Mouse (Mus musculus) small intestine, adult 2 months (tissue): ENCODE results near the gene Ntsr2.

Experiments used
- CTCF ChIP-seq: fragments of 200-500 bp; IDR thresholded peaks from 2 replicates; pipeline ENCODE4 v1.5.1; 2012; ENCODE audit warnings: low read depth, mild to moderate bottlenecking, control low read depth, inconsistent platforms, low read length, moderate library complexity, mixed read lengths; ENCODE audit not compliant: insufficient replicate concordance, insufficient read length; ENCODE audit errors: extremely low read depth
- POLR2A ChIP-seq: fragments of 200-500 bp; IDR thresholded peaks from 2 replicates; pipeline ENCODE4 v1.6.1; 2012; ENCODE audit warnings: low read depth, mild to moderate bottlenecking, control low read depth, inconsistent platforms, low read length, moderate library complexity

DNA sequence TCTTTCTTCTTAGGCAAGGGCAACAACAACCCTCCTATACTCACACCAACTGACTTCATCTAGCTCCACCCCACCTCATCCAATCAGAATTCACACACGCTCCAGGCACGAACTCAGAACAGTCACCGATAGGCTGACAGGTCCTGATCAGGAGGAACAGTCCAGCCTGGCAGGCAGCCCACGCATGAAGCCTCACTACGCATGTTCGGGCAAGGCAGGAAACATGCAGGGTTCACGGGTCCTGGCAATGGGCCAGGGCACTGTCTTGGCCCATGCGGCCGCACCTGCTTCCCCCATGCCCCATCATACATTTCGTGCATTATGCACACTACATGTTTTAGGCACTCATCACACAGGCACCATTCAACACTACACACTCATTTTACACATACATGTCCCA is 8.3 kb downstream of the Ntsr2 start:
- TF ChIP-seq POLR2A: no peak
- TF ChIP-seq CTCF: no peak
